Mouse (Mus musculus) neural tube, embryonic 12.5 days (tissue): ENCODE data around the gene Gm20431. TPM values are rescaled to one million over a fixed set of nuclear protein-coding genes. Genes with fewer than 3 reads are reported as not detected.
A peak's percentile ranks its signal among the peaks of the same experiment; 100 is the strongest.

Source experiments
- ATAC-seq: fragments of 200-750 bp; cut with Nextera tagmentation; 2 replicates; pipeline ENCODE4 v1.8.0; 2017; ENCODE audit warnings: low read depth, mild to moderate bottlenecking, moderate TSS enrichment, moderate library complexity; ENCODE audit not compliant: low FRiP score
- H3K27ac ChIP-seq: fragments of 300-500 bp; sonication (generic); 2 replicates; pipeline ENCODE4 v1.5.1; 2016
- H3K27me3 ChIP-seq: fragments of 300-500 bp; sonication (generic); replicated peaks from 2 replicates; pipeline ENCODE4 v1.6.1; 2016; ENCODE audit warnings: mild to moderate bottlenecking
- H3K36me3 ChIP-seq: fragments of 300-500 bp; sonication (generic); 2 replicates; pipeline ENCODE4 v1.6.1; 2016; ENCODE audit warnings: mild to moderate bottlenecking
- H3K4me1 ChIP-seq: fragments of 300-500 bp; sonication (generic); 2 replicates; pipeline ENCODE4 v1.6.1; 2016
- H3K4me2 ChIP-seq: fragments of 300-500 bp; sonication (generic); replicated peaks from 2 replicates; pipeline ENCODE4 v1.6.1; 2016; ENCODE audit warnings: mild to moderate bottlenecking
- H3K4me3 ChIP-seq: fragments of 300-500 bp; sonication (generic); 2 replicates; pipeline ENCODE4 v1.5.1; 2016
- H3K9ac ChIP-seq: fragments of 300-500 bp; sonication (generic); 2 replicates; pipeline ENCODE4 v1.6.1; 2016; ENCODE audit warnings: mild to moderate bottlenecking
- H3K9me3 ChIP-seq: fragments of 300-500 bp; sonication (generic); 2 replicates; pipeline ENCODE4 v1.6.1; 2016; ENCODE audit warnings: mild to moderate bottlenecking
- WGBS: fragments of 180-500 bp; shearing (Covaris S2); methylation state at CpG from one replicate; pipeline ENCODE4 v1.1.7; 2016; 5-methylcytosine and 5-hydroxymethylcytosine counted together
- polyA plus RNA-seq: library from polyadenylated mRNA; unstranded; fragments of >200 nt; fragmentation: Nextera tagmentation; extraction: Ambion mirVana; gene quantifications from 2 replicates; pipeline ENCODE4 v1.2.1, GENCODE M21; 2016

The Gm20431 gene
- 11.7 and 12.8 TPM in 2 replicates for polyA plus RNA-seq

DNA sequence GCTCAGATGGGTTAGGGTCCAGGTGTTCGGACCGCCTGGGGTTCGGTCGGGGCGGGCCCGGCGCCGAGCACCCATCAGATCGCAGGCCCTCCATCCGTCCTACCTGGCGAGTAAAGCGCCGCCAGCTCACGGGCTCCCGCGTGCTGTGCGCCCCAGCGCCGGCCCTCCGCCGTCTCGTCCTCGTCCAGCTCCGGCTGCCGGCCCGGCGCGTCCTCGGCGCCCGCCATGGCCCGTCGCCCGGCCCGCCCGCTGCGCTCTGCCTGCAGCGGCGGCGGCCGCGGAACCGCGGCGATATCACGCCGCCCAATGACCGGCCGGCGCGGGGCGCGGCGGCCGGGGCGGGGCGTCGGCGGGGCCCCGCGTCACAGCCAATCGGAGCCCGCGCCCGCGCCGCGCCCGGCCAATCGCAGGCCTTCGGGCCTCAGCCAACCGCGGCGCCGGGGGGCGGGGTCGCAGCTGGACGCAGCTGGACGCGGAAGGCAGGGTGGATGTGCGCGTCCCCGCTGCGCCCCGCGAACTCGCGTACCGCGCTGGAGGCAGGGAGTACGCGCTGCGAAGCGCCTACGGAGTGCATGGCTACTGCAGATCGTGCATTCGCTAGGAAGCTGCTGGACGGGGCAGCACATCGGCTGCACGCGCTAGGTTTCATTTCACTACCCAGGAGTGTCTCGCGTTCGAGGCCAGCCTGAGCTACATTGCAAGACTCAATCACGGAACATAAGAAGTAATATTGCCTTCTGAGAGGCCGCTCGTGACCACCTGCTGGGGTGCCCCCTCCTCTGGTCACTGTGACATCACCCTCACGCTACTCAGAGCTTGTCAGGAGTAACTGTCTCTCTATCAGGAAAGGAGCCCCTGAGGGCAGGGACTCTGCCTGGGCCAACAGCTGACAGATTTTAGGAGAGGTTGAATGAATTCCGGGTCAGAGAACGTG lies at the start of gene Gm20431:
Gm20431 (minus strand) TSS at position 227 of the 934 bp plus-strand sequence.
- peak within 1 kb of the TSS; percentile 94 for H3K4me2 ChIP-seq
- peak; percentile 90 for ATAC-seq
- peaks cover 6% of the 10 kb centered on the region; the same call in 1 of the 2 replicates for H3K27me3 ChIP-seq
- H3K9me3 ChIP-seq, result no peaks in the 10 kb centered on the region
- peak within 1 kb of the TSS; percentile 85 for H3K4me3 ChIP-seq
- WGBS, result under 1% methylated on average over 109 of the region's 110 CpGs
- no peaks in the 10 kb centered on the region for H3K36me3 ChIP-seq
- H3K27ac ChIP-seq, result peak within 1 kb of the TSS; percentile 29; the same call in 1 of the 2 replicates
- H3K4me1 ChIP-seq, result peaks cover 33% of the 10 kb centered on the region
- peak within 1 kb of the TSS; percentile 83 for H3K9ac ChIP-seq

DNA sequence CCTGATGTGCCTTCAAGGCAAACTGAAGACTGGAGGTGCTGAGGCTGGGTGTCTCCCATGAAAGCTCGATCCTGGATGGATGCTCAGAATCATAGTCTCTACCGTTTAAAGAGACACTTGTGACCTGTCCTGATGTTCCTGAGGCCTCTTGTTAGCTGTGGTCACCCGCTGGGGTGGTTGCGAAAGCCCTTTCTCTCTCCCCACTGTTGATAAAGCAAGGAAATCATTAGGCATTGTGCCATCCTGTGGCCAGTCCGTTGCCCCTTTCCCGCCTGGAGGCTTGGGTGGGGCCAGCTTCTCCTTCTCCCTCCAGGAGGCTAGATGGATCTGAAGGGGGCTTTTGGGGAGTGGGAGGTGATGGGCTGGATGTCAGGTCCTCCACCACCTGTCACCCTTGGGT lies 49.3 kb upstream of the Gm20431 start:
- Histone ChIP-seq H3K4me1 (no peaks in the 10 kb centered on the region), H3K27me3 (no peaks in the 10 kb centered on the region), H3K36me3 (no peaks in the 10 kb centered on the region), H3K4me2 (no peak overlapping the region), H3K27ac (no peak overlapping the region), H3K9me3 (no peaks in the 10 kb centered on the region), H3K4me3 (no peak overlapping the region), H3K9ac (no peak overlapping the region)
- 64% methylated on average over 6 of the region's 6 CpGs for WGBS
- no peak for ATAC-seq

DNA sequence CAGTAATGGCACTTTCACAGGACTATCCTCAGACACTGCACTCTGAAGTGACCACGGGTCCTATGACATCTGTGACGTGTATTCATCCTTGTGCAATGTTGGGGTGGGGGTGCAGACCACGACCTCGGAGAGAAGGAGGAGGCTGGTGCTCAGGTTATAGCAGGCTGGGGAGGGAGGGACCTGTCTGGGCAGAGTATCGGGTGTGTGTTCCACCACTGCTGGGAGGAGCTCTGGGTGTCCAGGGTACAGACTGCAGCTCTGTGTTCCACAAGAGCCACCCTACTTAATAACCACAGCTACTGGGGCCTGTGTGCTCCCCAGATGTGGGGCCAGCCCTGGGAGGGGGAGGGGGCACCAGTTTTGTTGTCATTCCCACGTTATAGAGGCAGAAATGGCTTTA lies 48.7 kb upstream of the Gm20431 start:
- no peaks in the 10 kb centered on the region for H3K36me3 ChIP-seq
- WGBS, result 64% methylated on average over 6 of the region's 6 CpGs
- no peak overlapping the region for H3K9ac ChIP-seq
- H3K4me3 ChIP-seq, result no peak overlapping the region
- H3K27me3 ChIP-seq, result no peaks in the 10 kb centered on the region
- H3K4me1 ChIP-seq, result no peaks in the 10 kb centered on the region
- ATAC-seq, result no peak
- H3K4me2 ChIP-seq, result no peak overlapping the region
- H3K9me3 ChIP-seq, result no peaks in the 10 kb centered on the region
- H3K27ac ChIP-seq, result no peak overlapping the region

DNA sequence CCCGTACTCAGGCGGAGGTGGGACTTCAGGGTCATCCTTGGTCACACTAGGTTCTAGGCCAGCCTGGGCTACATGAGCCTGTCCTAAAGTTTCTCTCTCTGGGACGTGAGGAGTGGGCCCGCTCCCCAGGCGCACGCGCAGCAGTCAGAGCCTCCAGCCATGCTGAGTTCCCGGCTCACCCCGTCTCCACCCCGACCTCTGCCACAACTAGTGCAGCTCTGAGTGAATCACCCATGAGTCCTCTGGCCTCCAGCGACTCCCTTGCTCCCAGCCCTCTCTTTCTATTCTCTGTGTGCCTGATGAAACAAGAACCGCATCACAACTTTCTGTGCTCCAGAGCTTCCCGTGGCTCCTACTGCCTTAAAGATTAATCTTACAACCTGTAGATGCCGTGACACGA lies 47.1 kb upstream of the Gm20431 start:
- Histone ChIP-seq H3K4me2 (no peak overlapping the region), H3K9me3 (no peaks in the 10 kb centered on the region), H3K4me3 (no peak overlapping the region), H3K4me1 (no peaks in the 10 kb centered on the region), H3K9ac (no peak overlapping the region), H3K27ac (no peak overlapping the region), H3K27me3 (no peaks in the 10 kb centered on the region), H3K36me3 (no peaks in the 10 kb centered on the region)
- ATAC-seq, result no peak
- 67% methylated on average over 15 of the region's 15 CpGs for WGBS

DNA sequence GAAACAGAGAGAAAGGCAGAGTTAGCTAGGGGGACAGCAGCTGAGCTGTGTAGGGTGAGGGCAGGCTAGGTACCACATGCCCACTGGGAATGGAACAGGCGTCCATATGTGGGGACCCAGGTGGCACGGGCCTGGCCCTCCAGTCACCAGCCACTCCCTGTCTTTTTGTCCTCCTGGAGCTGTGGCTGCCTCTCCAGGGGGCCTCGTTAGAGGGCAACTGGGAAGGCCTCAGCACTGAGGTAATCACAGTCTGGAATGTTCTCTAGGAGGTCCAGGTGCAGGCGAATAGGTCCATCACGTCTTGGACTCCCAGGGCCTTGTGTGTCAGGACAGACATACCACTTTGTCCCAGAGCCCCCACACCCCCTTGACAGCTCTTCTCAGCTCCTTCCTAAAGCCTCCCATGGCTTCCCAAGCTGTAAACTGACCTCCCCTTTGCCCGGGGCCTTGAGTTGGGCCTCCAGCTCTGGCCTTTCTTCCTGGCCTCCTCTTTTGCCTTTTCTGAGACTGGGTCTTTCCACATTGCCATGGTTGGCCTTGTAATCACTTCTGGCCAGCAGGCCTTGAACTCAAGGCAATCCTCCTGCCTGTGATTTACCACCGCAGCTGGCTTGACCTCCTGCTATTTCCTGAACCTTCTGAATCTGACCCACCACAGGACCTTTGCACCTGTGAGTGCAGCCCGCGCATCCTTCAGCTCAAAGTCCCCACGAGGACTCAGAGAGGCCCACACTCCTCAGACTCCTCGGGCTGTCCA lies 45.1 kb upstream of the Gm20431 start:
- H3K4me3 ChIP-seq, result no peak overlapping the region
- ATAC-seq, result no peak
- 72% methylated on average over 11 of the region's 11 CpGs for WGBS
- H3K27ac ChIP-seq, result no peak overlapping the region
- no peak overlapping the region for H3K9ac ChIP-seq
- no peaks in the 10 kb centered on the region for H3K36me3 ChIP-seq
- no peaks in the 10 kb centered on the region for H3K4me1 ChIP-seq
- no peaks in the 10 kb centered on the region for H3K9me3 ChIP-seq
- H3K27me3 ChIP-seq, result no peaks in the 10 kb centered on the region
- no peak overlapping the region for H3K4me2 ChIP-seq

DNA sequence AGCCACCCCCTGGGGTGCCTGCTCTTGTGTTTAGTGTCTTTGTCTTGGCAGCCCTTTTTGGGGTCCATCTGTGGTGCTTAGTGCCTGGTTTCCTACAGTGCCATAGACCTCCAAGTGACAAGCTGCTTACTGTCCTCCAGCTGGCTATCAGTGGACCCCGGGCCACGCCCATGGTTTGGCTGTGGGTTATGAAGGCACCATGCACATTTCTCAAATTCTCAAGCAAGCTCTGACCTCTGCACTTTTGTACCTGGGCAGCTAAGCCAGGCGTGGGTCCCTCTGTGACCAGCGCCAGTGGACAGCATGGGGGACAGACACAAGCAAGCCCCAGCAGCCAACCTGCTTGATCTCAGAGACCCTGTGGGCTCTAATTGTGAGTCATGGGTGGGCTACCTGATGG lies 43.1 kb upstream of the Gm20431 start:
- Histone ChIP-seq H3K27me3 (no peaks in the 10 kb centered on the region), H3K9ac (no peak overlapping the region), H3K4me1 (no peaks in the 10 kb centered on the region), H3K4me3 (no peak overlapping the region), H3K36me3 (no peaks in the 10 kb centered on the region), H3K27ac (no peak overlapping the region), H3K4me2 (no peak overlapping the region), H3K9me3 (no peaks in the 10 kb centered on the region)
- ATAC-seq, result no peak
- WGBS, result 91% methylated on average over 4 of the region's 4 CpGs

DNA sequence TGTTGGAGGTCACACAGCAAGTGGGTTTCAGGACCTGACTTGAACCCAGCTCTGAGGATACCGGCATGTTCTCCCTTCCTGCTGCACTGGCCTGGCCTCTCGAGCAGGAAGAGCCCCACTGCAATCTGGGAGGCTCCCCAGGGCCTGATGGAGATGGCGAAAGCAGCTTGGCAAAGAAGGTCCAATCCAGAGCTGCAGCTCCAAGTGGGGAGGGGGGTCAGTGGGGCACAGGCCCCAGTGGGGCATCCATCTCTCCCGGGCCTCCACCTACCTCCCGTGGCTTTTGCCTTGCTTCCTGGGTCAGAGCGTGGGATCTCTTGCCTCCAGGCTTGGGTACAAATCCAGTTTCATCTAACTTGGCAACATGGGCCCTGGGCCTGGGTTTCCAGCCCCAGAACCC lies 40.8 kb upstream of the Gm20431 start:
- H3K4me2 ChIP-seq, result no peak overlapping the region
- no peak overlapping the region for H3K4me3 ChIP-seq
- no peak overlapping the region for H3K9ac ChIP-seq
- no peaks in the 10 kb centered on the region for H3K36me3 ChIP-seq
- ATAC-seq, result no peak
- no peaks in the 10 kb centered on the region for H3K27me3 ChIP-seq
- no peaks in the 10 kb centered on the region for H3K4me1 ChIP-seq
- H3K9me3 ChIP-seq, result no peaks in the 10 kb centered on the region
- H3K27ac ChIP-seq, result no peak overlapping the region
- WGBS, result 73% methylated on average over 6 of the region's 6 CpGs

DNA sequence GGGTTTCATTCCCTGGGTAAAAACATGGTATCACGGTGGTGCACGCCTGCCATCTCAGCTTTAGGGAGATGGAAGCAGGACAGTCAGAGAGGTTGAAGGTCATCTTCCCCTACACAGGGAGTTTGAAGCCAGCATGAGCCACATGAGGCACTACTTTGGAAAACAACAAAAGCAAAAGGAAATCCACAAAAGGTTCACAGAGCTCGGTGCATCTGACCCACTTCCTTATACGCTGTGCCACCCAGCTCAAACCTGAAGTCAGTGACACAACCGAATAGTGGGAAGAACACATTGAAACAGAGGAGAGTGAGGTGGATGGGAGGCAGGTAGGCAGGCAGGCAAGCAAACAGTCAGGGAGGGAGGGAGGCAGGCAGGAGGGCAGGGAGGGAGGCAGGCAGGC lies 40.2 kb upstream of the Gm20431 start:
- ATAC-seq, result no peak
- Histone ChIP-seq H3K27ac (no peak overlapping the region), H3K9me3 (no peaks in the 10 kb centered on the region), H3K4me1 (no peaks in the 10 kb centered on the region), H3K36me3 (no peaks in the 10 kb centered on the region), H3K4me3 (no peak overlapping the region), H3K4me2 (no peak overlapping the region), H3K27me3 (no peaks in the 10 kb centered on the region), H3K9ac (no peak overlapping the region)
- WGBS, result 81% methylated on average over 5 of the region's 5 CpGs

DNA sequence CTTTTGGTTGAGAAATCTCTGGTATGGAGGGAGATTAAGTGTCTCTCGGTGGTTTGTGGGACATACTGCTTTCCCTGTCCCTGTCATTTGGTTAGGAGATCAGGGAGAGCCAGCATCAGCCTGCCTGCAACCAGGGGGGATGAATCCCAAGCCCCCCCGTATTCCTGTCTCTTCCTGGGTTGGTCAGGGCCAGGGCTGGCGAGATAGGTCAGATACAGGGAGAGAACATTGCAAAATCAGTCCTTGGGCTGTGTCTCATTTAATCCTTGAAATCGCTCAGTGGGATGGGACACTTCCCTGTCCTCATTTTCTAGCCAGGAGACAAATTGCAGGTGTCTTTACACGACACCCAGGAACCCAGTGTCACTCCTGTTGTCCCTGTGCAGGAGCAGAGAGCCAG lies 38.7 kb upstream of the Gm20431 start:
- no peak for ATAC-seq
- H3K9ac ChIP-seq, result no peak overlapping the region

DNA sequence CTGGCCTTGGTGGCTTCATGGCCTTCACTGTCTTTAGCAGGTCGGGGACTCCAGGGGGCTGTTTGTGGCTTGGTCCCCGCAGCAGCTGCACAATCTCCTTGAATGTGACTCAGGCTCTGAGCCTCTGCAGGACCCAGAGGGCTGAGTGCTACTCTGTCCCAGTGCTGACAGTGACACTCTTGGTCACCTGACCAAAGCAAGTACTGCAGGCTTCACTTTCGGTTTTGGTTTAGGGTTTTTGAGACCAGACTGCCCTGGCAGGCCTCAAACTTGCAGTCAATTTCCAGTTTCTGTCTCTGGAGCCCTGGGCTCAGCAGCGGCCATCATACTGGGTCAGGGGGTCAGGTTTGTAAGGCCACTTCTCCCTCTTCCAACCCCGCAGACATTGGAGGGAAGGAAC lies 36.6 kb upstream of the Gm20431 start:
- Histone ChIP-seq H3K4me1 (no peaks in the 10 kb centered on the region), H3K4me2 (no peak overlapping the region), H3K9ac (no peak overlapping the region), H3K36me3 (no peaks in the 10 kb centered on the region), H3K27ac (no peak overlapping the region), H3K27me3 (no peaks in the 10 kb centered on the region), H3K9me3 (no peaks in the 10 kb centered on the region), H3K4me3 (no peak overlapping the region)
- 68% methylated on average over 5 of the region's 5 CpGs for WGBS
- no peak for ATAC-seq

More for the DNA sequence above, 38.7 kb upstream of the Gm20431 start:
- H3K27me3 ChIP-seq, result no peaks in the 10 kb centered on the region
- no peaks in the 10 kb centered on the region for H3K4me1 ChIP-seq
- WGBS, result 72% methylated on average over 5 of the region's 5 CpGs
- H3K4me2 ChIP-seq, result no peak overlapping the region
- H3K27ac ChIP-seq, result no peak overlapping the region
- no peaks in the 10 kb centered on the region for H3K36me3 ChIP-seq
- no peaks in the 10 kb centered on the region for H3K9me3 ChIP-seq
- H3K4me3 ChIP-seq, result no peak overlapping the region

DNA sequence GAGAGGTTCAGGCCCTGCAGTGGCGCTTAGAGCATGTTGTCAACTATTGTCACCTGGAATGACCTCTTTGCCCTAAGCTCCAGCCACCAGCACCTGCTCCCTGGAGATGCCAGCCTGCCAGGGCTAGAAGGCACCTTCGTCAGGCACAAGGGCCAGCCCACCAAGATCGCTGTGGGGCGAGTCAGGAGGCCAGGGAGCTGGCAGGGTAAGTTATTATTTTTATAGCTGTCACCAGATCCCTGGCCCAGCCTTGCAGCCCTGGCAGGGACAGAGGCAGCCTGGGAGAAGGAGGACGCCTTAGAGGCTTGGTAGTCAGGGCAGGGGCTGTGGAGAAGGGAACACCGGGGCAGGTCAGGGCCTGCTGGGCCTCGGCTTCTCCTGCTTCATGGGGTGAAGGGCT lies 34.8 kb upstream of the Gm20431 start:
- H3K9me3 ChIP-seq, result no peaks in the 10 kb centered on the region
- no peak overlapping the region for H3K9ac ChIP-seq
- ATAC-seq, result no peak
- H3K36me3 ChIP-seq, result no peaks in the 10 kb centered on the region
- peaks cover 13% of the 10 kb centered on the region for H3K27me3 ChIP-seq
- no peaks in the 10 kb centered on the region for H3K4me1 ChIP-seq
- 85% methylated on average over 7 of the region's 7 CpGs for WGBS
- no peak overlapping the region for H3K4me2 ChIP-seq
- H3K27ac ChIP-seq, result no peak overlapping the region
- no peak overlapping the region for H3K4me3 ChIP-seq

DNA sequence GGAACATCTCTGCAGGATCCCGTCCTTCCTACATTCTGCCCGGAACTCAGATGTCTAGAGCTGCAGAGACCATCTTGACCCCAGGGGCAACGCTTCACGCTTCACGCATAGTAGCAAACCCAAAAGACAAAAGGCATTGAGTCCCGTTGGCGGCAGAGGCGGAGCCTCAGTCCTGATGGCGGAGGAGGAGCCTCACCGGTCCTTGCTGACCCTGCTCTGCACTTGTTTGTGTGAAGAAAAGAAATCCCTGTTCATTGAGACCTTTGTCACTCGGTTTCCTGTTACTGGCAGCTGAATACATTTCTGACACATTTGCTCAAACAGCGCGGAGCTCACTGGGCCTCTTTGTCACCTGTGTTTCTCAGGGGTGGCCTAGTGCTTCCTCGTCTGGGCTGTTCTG lies 34.2 kb upstream of the Gm20431 start:
- Histone ChIP-seq H3K9ac (no peak overlapping the region), H3K27ac (no peak overlapping the region), H3K36me3 (no peaks in the 10 kb centered on the region), H3K4me2 (no peak overlapping the region), H3K4me3 (no peak overlapping the region), H3K4me1 (no peaks in the 10 kb centered on the region), H3K9me3 (no peaks in the 10 kb centered on the region), H3K27me3 (peaks cover 19% of the 10 kb centered on the region)
- WGBS, result 75% methylated on average over 14 of the region's 14 CpGs
- ATAC-seq, result no peak
